Mouse (Mus musculus) lung, postnatal 0 days (tissue): ENCODE results near the gene Mmp14.

Experiments used
- CTCF ChIP-seq: IDR thresholded peaks from 2 replicates; pipeline ENCODE4 v1.5.1; 2016; ENCODE audit warnings: antibody characterized with exemption, mild to moderate bottlenecking
- EP300 ChIP-seq: IDR thresholded peaks from 2 replicates; pipeline ENCODE4 v1.6.1; 2016; ENCODE audit warnings: antibody characterized with exemption, mild to moderate bottlenecking, control low read depth

GRCm38 (mm10) chr14:54472671-54473070, 41.3 kb downstream of the Mmp14 start:
- TF ChIP-seq CTCF, result no peak
- no peak for TF ChIP-seq EP300
